In genomic region chrX:134647421-134647820, GRCm38 (mm10) we compare ENCODE assay signal across 13 mouse cellular contexts. TPM values are rescaled to one million over a fixed set of nuclear protein-coding genes. Genes with fewer than 3 reads are reported as not detected.
DNase-seq lines count a peak whose midpoint lies in the region; ATAC-seq and TF ChIP-seq lines count a peak whose summit lies in the region.
"Had no signal": no experiment of that assay in that cellular context is flagged by ENCODE, and none has a peak within 500 bp of the region (broad histone marks: within the 10 kb centered on the region; RNA-seq: fewer than 3 reads in every experiment).

No protein-coding gene starts in this region.

- H3K4me2 ChIP-seq in heart, embryonic 12.5 days = no peak overlapping the region
- H3K4me2 ChIP-seq in intestine, embryonic 14.5 days (ENCODE audit: low read length) = no peak overlapping the region
- H3K4me2 ChIP-seq in intestine, postnatal 0 days (replicated peaks; ENCODE audit: low read depth) = no peak overlapping the region
- no peak overlapping the region for H3K4me2 ChIP-seq in lung, embryonic 14.5 days
- H3K4me2 ChIP-seq: embryonic facial prominence, embryonic 15.5 days; liver, embryonic 15.5 days had no signal

- peak overlapping the region; percentile 21; the same call in 1 of the 2 replicates for H3K27ac ChIP-seq in heart, embryonic 12.5 days (ENCODE audit: poor library complexity, severe bottlenecking)
- H3K27ac ChIP-seq in intestine, embryonic 14.5 days (ENCODE audit: low read depth) = peak overlapping the region; percentile 71
- no peak overlapping the region for H3K27ac ChIP-seq in intestine, postnatal 0 days (ENCODE audit: low read depth, low read length)
- H3K27ac ChIP-seq in lung, embryonic 14.5 days (ENCODE audit: low read depth) = no peak overlapping the region
- H3K27ac ChIP-seq: embryonic facial prominence, embryonic 15.5 days; gastrocnemius, adult 2 months; hindbrain, embryonic 10.5 days; left cerebral cortex, adult 2 months; liver, embryonic 15.5 days; macrophage had no signal

- H3K27me3 ChIP-seq in heart, embryonic 12.5 days (replicated peaks) = no peaks in the 10 kb centered on the region
- H3K27me3 ChIP-seq in intestine, embryonic 14.5 days (replicated peaks; ENCODE audit: control insufficient read depth, insufficient read depth, low read length) = no peaks in the 10 kb centered on the region
- no peaks in the 10 kb centered on the region for H3K27me3 ChIP-seq in intestine, postnatal 0 days (replicated peaks; ENCODE audit: control insufficient read depth, insufficient read depth, low read length)
- no peaks in the 10 kb centered on the region for H3K27me3 ChIP-seq in lung, embryonic 14.5 days (ENCODE audit: insufficient read depth, low read length)
- H3K27me3 ChIP-seq: embryonic facial prominence, embryonic 15.5 days; liver, embryonic 15.5 days had no signal

- no peaks in the 10 kb centered on the region for H3K9me3 ChIP-seq in heart, embryonic 12.5 days (replicated peaks)
- no peaks in the 10 kb centered on the region for H3K9me3 ChIP-seq in intestine, embryonic 14.5 days (ENCODE audit: control insufficient read depth, low read length)
- no peaks in the 10 kb centered on the region for H3K9me3 ChIP-seq in intestine, postnatal 0 days (ENCODE audit: control insufficient read depth)
- H3K9me3 ChIP-seq in lung, embryonic 14.5 days (ENCODE audit: low read depth, low read length) = no peaks in the 10 kb centered on the region
- H3K9me3 ChIP-seq: embryonic facial prominence, embryonic 15.5 days; hindbrain, embryonic 10.5 days; liver, embryonic 15.5 days had no signal

- 0 out of 2 replicates have a peak, but pooled peaks have one; percentile 36 for ATAC-seq in heart, embryonic 12.5 days (ENCODE audit: insufficient number of reproducible peaks, low FRiP score)
- ATAC-seq in intestine, embryonic 14.5 days (replicated peaks; ENCODE audit: low FRiP score, low TSS enrichment, low read depth) = no peak
- ATAC-seq in intestine, postnatal 0 days = no peak
- peak; percentile 65; the same call in 1 of the 2 replicates for ATAC-seq in lung, embryonic 14.5 days (ENCODE audit: insufficient read depth)

- no peak for DNase-seq in heart, postnatal 4 days
- no peak for DNase-seq in intestine, embryonic 14.5 days (ENCODE audit: low spot score)
- DNase-seq in lung, embryonic 14.5 days = peak; percentile 2
- DNase-seq in lung, postnatal 4 days = no peak
- DNase-seq in thymus, postnatal 36 days = no peak

- H3K9ac ChIP-seq in heart, embryonic 12.5 days = no peak overlapping the region
- H3K9ac ChIP-seq in intestine, embryonic 14.5 days (ENCODE audit: low read length) = no peak overlapping the region
- H3K9ac ChIP-seq in intestine, postnatal 0 days (ENCODE audit: low read depth, low read length) = no peak overlapping the region
- no peak overlapping the region for H3K9ac ChIP-seq in lung, embryonic 14.5 days
- H3K9ac ChIP-seq: embryonic facial prominence, embryonic 15.5 days; liver, embryonic 15.5 days had no signal

- 54% methylated on average over 8 of the region's 8 CpGs for WGBS in heart, embryonic 12.5 days
- WGBS in intestine, embryonic 14.5 days = 51% methylated on average over 8 of the region's 8 CpGs
- 57% methylated on average over 8 of the region's 8 CpGs for WGBS in intestine, postnatal 0 days
- 60% methylated on average over 8 of the region's 8 CpGs for WGBS in lung, embryonic 14.5 days

- no peak for TF ChIP-seq CTCF in intestine, postnatal 0 days (IDR thresholded peaks at IDR 0.05; ENCODE audit: low read depth)
- TF ChIP-seq CTCF in lung, embryonic 14.5 days (IDR thresholded peaks at IDR 0.05; ENCODE audit: low read depth) = no peak

- H3K4me3 ChIP-seq in heart, embryonic 12.5 days = no peak overlapping the region
- no peak overlapping the region for H3K4me3 ChIP-seq in intestine, embryonic 14.5 days (ENCODE audit: low read depth, low read length)
- H3K4me3 ChIP-seq in intestine, postnatal 0 days (ENCODE audit: low read depth, low read length) = no peak overlapping the region
- H3K4me3 ChIP-seq in lung, embryonic 14.5 days (ENCODE audit: low read depth, low read length) = no peak overlapping the region
- H3K4me3 ChIP-seq: embryonic facial prominence, embryonic 15.5 days; gastrocnemius, adult 2 months; hindbrain, embryonic 10.5 days; left cerebral cortex, adult 2 months; liver, embryonic 15.5 days had no signal

- H3K4me1 ChIP-seq in heart, embryonic 12.5 days (replicated peaks) = no peaks in the 10 kb centered on the region
- H3K4me1 ChIP-seq in intestine, embryonic 14.5 days (replicated peaks; ENCODE audit: control insufficient read depth, insufficient read depth, low read length) = no peaks in the 10 kb centered on the region
- H3K4me1 ChIP-seq in intestine, postnatal 0 days (replicated peaks; ENCODE audit: control insufficient read depth, insufficient read depth, low read length) = no peaks in the 10 kb centered on the region
- H3K4me1 ChIP-seq in lung, embryonic 14.5 days (ENCODE audit: insufficient read depth) = no peaks in the 10 kb centered on the region
- H3K4me1 ChIP-seq: embryonic facial prominence, embryonic 15.5 days; hindbrain, embryonic 10.5 days; liver, embryonic 15.5 days had no signal

- H3K36me3 ChIP-seq in heart, embryonic 12.5 days = no peaks in the 10 kb centered on the region
- H3K36me3 ChIP-seq in intestine, embryonic 14.5 days (ENCODE audit: control insufficient read depth, insufficient read depth, low read length) = no peaks in the 10 kb centered on the region
- H3K36me3 ChIP-seq in intestine, postnatal 0 days (ENCODE audit: control insufficient read depth, insufficient read depth) = no peaks in the 10 kb centered on the region
- no peaks in the 10 kb centered on the region for H3K36me3 ChIP-seq in lung, embryonic 14.5 days (ENCODE audit: insufficient read depth)
- H3K36me3 ChIP-seq: embryonic facial prominence, embryonic 15.5 days; hindbrain, embryonic 10.5 days; liver, embryonic 15.5 days had no signal

RNA-seq across cellular contexts. Expression of gene Armcx4, which starts 38.9 kb away (rescaled TPM):
- 5.0 and 5.4 TPM in 2 replicates for polyA plus RNA-seq in heart, embryonic 12.5 days (2016; fragmentation: Nextera tagmentation; extraction: Ambion mirVana)
- 10 to 100 TPM; 42.8 to 47.1 TPM for total RNA-seq in heart, postnatal 4 days (2021)
- polyA plus RNA-seq in intestine, embryonic 14.5 days (2014; fragmentation: Nextera tagmentation; extraction: Ambion mirVana) = 4.3 and 4.6 TPM in 2 replicates
- polyA plus RNA-seq in intestine, postnatal 0 days (2015; fragmentation: Nextera tagmentation; extraction: Ambion mirVana) = 1.2 and 1.4 TPM in 2 replicates
- polyA plus RNA-seq in lung, embryonic 14.5 days (2014; fragmentation: Nextera tagmentation; extraction: Ambion mirVana) = 6.3 and 6.9 TPM in 2 replicates

RNA-seq across cellular contexts. Expression of gene Hnrnph2, which starts 46.4 kb away (rescaled TPM):
- 124 and 128 TPM in 2 replicates for polyA plus RNA-seq in heart, embryonic 12.5 days (2016; fragmentation: Nextera tagmentation; extraction: Ambion mirVana)
- total RNA-seq in heart, postnatal 4 days (2021) = 100 to 1,000 TPM; 102 to 105 TPM
- polyA plus RNA-seq in intestine, embryonic 14.5 days (2014; fragmentation: Nextera tagmentation; extraction: Ambion mirVana) = 84.7 and 93.2 TPM in 2 replicates
- polyA plus RNA-seq in intestine, postnatal 0 days (2015; fragmentation: Nextera tagmentation; extraction: Ambion mirVana) = 81.7 and 88.7 TPM in 2 replicates
- polyA plus RNA-seq in lung, embryonic 14.5 days (2014; fragmentation: Nextera tagmentation; extraction: Ambion mirVana) = 112 TPM in 2 replicates

RNA-seq across cellular contexts. Expression of gene Gla, which starts 46.5 kb away (rescaled TPM):
- 3.8 and 4.9 TPM in 2 replicates for polyA plus RNA-seq in heart, embryonic 12.5 days (2016; fragmentation: Nextera tagmentation; extraction: Ambion mirVana)
- total RNA-seq in heart, postnatal 4 days (2021) = 1 to 10 TPM; 2.3 to 3.4 TPM
- 7.1 and 7.4 TPM in 2 replicates for polyA plus RNA-seq in intestine, embryonic 14.5 days (2014; fragmentation: Nextera tagmentation; extraction: Ambion mirVana)
- polyA plus RNA-seq in intestine, postnatal 0 days (2015; fragmentation: Nextera tagmentation; extraction: Ambion mirVana) = 25.9 and 26.2 TPM in 2 replicates
- 3.0 and 5.1 TPM in 2 replicates for polyA plus RNA-seq in lung, embryonic 14.5 days (2014; fragmentation: Nextera tagmentation; extraction: Ambion mirVana)

Comparison
In these comparisons a context has a peak if more than half of its experiments do, and no peak if none do; other contexts are left out.
1. H3K27ac ChIP-seq: peak in heart, embryonic 12.5 days (single experiment) and intestine, embryonic 14.5 days (single experiment); none in intestine, postnatal 0 days (single experiment) and lung, embryonic 14.5 days (single experiment).
2. ATAC-seq: peak in heart, embryonic 12.5 days (single experiment) and lung, embryonic 14.5 days (single experiment); none in intestine, embryonic 14.5 days (single experiment) and intestine, postnatal 0 days (single experiment).